Mouse (Mus musculus) fibroblast of lung, adult 2 months (primary cell): Measurements from ENCODE around the gene Mlana.

ENCODE experiments used
- DNase-seq: peaks from one replicate; pipeline ENCODE4 v3.0.0-alpha.2; 2011; ENCODE audit warnings: low read depth

Gene Mlana

DNA sequence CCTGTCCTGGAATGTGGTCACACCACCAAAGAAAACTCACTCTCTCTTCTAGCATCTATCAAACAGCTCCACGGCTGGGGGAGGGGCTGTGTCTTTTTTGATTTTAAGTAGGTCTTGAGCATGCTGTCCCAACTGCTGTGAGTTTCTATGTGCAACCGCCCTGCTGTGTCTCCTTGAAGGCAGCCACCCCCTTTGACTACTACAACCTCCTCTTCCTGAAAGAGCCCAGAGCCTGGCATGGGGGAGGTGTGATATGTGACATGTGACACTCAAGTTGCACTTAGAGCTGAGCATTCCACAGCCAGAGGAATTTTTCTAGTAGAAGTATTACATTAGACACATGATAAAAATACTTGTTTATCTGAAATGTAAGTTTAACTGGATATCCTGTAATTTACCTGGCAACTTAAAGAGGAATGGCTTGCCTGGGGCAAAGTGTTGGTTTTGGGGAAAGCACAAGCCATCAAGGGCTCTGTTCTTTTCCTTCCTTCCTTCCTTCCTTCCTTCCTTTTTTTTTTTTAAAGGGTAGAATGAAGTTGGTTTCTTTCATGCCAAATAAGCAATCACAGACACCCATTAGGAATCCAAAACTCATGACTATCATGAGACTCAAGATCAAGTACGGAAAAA is at the start of gene Mlana:
Gene Mlana (plus strand): TSS at position 580 of the 630 bp plus-strand sequence.
- no peak for DNase-seq

DNA sequence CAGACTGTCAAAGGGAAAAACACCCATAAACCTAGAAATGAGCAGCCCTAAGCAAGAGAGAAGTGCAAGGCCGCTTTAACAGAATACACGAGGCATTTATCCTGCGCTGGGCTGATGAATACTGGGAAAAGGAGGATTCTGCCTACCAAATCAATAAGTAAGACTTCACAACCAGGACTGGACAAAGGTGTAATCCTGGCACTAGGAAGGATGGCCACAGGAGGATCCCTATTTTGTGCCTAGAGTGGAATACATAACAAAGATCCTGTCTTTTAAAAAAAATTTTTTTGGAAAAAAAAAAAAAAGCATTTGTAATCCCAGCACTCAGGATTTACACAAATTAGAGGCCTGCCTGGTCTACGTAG is 49.1 kb upstream of the Mlana start:
- DNase-seq, result no peak

GRCm38 (mm10) chr19:29649683-29650082 is 47.9 kb upstream of the Mlana start:
- no peak for DNase-seq

GRCm38 (mm10) chr19:29653768-29654265 is 43.8 kb upstream of the Mlana start:
- DNase-seq, result no peak

DNA sequence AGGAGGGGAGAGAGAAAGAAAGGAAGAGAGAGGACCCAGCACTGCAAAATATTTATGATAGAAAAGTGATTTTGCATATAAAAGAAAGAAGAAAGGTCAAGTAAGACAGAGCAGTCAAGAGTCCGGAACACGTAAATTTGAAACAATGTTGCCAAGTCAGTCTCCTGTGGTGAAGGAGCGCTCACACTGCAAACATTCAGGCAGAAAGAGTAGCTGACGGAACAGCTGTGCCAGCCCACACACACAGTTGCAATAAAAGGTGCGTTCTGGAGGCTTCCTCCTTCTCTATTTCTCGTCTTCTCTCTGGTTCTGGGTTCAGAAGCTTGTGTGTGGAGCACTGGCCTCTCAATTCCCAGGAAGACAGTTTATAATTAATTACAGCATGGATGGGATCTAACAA is 42.5 kb upstream of the Mlana start:
- DNase-seq, result no peak

DNA sequence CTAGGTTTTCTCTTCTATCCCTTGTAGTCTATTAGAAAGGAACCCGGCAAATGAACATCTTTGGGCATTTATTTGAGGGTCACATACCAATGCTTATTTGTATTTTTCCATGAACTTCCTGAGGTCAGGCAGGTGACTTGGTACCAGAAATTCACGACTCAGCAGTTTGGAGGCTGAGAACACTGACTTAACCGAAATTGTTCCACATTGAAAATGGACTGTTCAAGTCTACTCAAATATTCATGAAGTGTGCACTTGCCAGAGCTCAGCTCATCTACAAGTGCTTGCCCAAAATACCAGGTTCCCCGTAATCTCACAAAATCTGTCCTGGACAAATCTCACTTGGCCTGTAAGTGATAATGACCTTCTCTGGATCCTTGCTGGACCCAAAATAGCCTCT is 41.6 kb upstream of the Mlana start:
- DNase-seq, result no peak

DNA sequence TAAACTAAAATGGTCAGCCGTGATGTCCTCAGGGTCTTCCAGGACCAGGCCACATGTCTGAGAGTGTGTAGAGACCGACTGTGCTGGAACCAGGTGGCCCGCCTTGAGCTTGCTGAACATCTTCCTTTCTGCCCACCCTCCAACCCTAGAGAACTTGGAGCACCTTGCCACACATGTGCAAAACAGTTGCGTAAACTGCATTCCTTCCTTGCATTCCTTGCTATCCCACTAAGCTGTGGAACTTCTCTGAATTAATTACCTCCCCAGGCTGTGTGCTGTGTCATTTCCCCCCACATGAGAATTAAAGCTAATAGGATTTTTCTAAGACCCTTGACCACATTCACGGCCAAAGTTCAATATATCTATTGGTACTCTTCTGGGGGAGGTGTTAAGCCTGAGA is 41.0 kb upstream of the Mlana start:
- no peak for DNase-seq

GRCm38 (mm10) chr19:29657033-29657432 is 40.6 kb upstream of the Mlana start:
- no peak for DNase-seq

- no peak for DNase-seq
These were observed 40.1 kb upstream of the Mlana start for GRCm38 (mm10) chr19:29657558-29657957.

- no peak for DNase-seq
These were observed 38.8 kb upstream of the Mlana start for GRCm38 (mm10) chr19:29658836-29659235.

GRCm38 (mm10) chr19:29659705-29660104 is 37.9 kb upstream of the Mlana start:
- no peak for DNase-seq

DNA sequence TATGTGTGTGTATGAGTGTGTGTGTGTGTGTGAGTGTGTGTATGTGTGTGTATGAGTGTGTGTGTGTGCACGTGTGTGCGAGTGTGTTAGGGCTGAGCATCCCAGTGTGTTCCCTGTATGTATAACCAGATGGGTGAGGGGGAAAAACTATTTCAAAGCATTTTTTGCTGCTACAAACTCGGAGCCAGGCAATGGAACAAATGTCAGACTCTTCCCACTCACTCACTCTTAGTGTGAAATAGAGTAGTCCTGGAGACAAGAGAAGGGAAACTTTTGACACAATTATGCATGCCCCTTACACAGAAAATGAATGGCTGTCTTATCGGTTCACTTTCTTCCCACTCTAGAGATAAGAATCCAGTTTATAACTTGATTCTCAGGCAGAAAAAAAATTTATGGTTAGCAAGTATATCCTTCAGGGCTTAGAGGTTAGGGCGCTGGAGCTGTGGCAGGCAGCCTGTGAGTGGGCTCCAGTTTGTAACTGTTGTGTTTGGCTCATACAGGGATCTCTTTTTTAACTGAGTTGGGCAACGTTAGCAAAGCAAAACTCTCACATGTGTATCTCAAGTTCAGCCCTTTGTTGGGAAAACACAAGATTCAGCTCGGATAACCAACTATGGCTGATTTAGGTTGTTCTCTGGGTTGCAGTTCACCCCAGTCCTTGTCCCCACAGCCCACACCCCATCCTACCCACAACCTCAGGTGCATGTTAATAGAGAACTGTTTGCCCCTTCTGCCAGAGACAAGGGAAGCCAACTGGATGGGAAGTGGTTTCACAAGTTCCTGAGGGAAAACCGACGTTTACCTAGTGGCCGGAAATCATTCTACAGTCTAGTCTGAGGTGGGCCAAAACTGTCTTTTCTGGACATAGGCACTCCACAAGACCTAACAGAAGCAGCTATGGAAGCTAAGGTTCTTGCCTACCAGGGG is 36.5 kb upstream of the Mlana start:
- DNase-seq, result no peak

GRCm38 (mm10) chr19:29661974-29662580 is 35.5 kb upstream of the Mlana start:
- no peak for DNase-seq

- DNase-seq, result no peak
These were observed 33.8 kb upstream of the Mlana start for GRCm38 (mm10) chr19:29663780-29664179.

DNA sequence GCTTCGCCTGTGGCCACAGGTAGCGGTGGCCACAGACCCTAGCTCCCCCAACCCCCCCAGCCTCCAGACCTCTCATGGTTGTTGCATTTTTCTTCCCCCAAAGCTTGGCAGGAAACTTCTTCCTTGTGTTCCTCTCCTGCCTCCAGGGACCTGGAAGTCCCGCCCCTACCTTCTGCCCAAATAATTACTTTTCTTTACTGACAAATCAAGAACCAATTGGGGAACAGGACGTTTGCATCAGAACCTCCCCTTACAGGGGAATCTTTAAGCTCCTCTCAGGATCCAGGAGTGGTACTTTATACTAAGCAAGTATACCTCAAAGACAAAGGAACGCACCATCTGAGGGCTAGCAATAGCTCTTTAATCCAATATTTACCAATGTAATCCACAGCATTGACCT is 32.7 kb upstream of the Mlana start:
- no peak for DNase-seq

DNA sequence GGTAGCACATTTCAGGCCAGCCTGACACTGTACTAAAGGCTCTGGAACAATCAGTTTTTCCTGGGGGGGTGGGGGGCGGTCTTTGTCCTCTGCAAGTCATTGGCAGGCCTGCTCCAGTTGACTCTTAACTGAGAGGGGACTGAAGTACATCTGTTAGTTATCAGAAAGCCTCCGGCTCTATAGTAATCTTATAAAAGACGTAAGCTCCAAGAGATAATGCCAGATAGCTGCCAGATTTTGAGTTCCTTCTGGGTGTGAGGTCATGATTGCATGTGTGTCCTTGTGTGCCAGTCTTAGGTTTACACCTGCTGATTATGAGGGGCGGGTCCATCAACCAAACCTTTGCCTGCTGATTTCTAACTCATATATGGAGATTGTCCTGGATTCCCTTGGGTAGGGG is 31.5 kb upstream of the Mlana start:
- no peak for DNase-seq

GRCm38 (mm10) chr19:29666965-29667594 is 30.5 kb upstream of the Mlana start:
- DNase-seq, result no peak

- no peak for DNase-seq
These were observed 29.5 kb upstream of the Mlana start for GRCm38 (mm10) chr19:29668135-29668534.

DNA sequence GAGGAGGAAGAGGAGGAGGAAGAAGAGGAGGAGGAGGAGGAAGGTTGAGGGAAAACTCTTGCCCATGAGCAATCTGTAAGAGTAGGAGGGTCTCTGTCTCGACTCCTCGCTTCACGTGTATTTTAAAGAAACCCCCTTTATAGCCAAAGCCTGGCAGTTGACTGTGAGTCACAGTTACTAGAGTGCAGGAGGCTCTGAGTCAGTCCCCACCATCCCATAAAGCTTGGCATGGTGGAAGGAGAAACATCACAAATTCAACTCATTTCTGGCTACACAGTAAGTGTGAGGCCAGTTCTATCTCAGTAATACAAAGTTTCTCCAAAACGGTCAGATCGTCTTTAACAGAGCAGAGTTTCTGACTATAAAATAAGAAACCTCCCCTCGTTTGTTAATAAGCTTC is 27.4 kb upstream of the Mlana start:
- DNase-seq, result no peak

GRCm38 (mm10) chr19:29671160-29671559 is 26.5 kb upstream of the Mlana start:
- no peak for DNase-seq

DNA sequence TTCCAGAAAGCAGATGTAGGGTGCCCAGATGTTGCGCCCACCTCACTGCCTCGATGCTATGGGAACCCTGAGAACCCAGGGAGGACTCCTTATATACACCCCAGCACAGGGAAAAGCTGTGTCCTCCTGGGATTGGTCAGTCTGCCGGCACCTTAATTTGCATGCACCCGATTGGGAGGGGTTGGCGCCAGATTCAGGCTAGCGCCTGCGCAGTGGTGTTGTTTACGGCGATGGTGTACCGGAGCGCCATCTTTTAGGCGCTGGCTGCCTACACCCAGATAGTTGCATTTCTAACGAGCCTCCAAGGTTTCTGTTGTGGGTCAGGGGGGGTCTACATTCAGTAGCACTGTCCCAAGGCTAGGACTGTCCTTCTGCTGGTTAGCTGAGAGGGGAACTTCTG is 25.0 kb upstream of the Mlana start:
- DNase-seq, result no peak

DNA sequence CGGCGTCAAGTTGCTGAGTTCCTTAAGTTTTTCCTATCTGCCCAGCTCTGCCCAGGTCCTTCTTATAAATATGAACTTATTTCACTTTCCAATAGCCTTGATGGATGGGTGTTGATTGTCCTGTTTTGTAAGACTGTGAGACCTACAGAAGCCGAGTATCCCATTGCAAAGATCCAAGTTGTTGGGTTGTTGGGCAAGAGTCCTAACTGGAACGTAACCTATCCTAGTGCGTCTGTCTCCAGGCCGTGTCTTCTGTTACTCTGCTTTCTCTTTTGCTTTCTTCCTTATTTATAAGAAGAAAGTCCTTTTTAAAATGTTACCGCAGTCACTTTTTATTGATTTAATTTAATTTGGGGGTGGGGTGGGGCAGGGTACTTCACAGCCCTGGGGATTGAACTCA is 22.7 kb upstream of the Mlana start:
- DNase-seq, result no peak
